Mouse (Mus musculus): ENCODE data around the gene Osbpl3. TPM values are rescaled to one million over a fixed set of nuclear protein-coding genes. Genes with fewer than 3 reads are reported as not detected.
"Not testable (repeated sequence)": the region's sequence is repeated elsewhere in the genome, so short reads cannot be mapped to it uniquely, and the experiment has no call there.

The Osbpl3 gene
- total RNA-seq, 2 experiments from 2014 or later, result 2.2 to 3.4 TPM

GRCm38 (mm10) chr6:50453651-50454050, 2.4 kb downstream of the Osbpl3 start:
- no peak for DNase-seq (ENCODE audit: low spot score)

DNA sequence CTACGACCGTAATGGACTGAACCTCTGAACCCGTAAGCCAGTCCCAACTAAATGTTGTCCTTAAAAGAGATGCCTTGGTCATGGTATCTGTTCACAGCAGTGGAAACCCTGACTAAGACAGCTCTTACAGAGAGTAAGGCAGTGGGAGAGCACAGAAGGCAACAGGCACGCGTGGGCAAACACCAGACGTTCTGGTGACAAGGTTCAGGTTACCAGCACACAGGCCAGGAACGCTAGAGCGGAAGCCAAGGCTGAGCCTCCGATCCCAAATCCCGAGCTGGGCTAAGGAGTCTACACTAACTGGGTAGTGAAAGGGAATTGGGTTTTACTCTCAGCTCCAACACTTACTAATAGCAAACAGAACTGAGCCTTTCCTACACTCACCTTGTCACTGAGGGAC, 3.8 kb downstream of the Osbpl3 start:
- DNase-seq (ENCODE audit: low spot score), result no peak

GRCm38 (mm10) chr6:50445616-50446015, 10.4 kb downstream of the Osbpl3 start:
- DNase-seq (ENCODE audit: low spot score), result no peak

DNA sequence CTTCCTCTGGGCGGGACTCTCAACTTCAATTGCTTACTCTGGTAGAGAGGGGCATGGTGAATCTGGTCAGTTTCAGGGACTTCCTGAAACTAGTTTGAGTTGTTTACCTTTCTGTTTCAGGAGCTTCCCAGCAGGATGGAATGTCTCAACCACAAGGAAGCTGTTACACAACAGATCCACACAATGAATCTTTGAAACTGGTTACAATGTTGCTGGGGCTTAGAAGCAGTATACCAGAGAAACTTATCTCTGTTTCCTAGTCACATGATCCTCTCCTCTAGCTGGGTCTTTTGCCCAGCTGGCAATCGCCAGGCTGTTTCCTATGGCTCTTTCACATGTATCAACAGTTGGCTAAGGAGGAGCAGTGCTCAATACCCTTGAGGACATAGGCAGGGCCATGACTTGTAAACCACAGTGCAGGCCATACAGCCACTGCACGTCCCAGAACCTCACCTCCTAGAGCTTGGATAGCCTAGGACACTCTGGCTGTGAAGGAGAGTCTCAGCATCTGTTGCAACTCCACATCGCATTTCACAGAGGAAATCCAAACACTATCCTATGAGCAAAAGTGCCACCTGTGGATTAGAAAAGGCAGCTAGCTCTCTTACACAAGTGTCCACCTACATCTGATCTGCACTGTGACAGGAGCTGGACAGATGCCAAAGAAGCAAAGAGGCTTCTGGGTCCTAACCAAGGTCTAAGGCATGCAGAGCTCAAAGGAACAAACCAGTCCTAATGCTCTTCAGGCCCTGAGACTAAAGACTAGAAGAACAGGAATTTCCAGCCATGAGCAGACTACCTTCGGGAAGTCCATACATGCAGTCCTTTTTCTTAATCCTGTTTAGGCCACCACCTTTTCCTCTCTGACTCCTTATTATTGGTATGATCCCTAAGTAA, 14.8 kb downstream of the Osbpl3 start:
- DNase-seq (ENCODE audit: low spot score), result no peak

GRCm38 (mm10) chr6:50440197-50440596, 15.8 kb downstream of the Osbpl3 start:
- DNase-seq (ENCODE audit: low spot score), result no peak

DNA sequence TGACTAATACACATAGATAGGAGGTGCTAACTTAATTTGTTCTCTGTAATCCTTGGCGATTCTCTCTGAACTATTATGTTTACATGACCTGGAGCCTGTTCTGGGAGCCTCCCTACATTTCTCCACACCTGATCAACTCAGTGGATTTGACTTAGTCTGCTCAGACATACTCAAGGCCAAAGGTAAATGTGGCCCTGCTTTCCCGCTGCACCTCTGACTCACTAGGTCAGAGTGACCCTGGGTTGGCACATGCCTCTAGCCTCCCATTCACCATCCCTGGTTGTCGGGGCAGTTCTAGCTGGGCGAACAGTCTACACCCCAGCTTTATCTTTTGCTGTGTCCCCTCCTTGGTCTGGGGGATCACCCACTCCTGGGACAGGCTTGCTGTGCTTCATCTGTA, 17.1 kb downstream of the Osbpl3 start:
- DNase-seq (ENCODE audit: low spot score), result not testable (repeated sequence)

GRCm38 (mm10) chr6:50437815-50438214, 18.2 kb downstream of the Osbpl3 start:
- DNase-seq (ENCODE audit: low spot score), result no peak

DNA sequence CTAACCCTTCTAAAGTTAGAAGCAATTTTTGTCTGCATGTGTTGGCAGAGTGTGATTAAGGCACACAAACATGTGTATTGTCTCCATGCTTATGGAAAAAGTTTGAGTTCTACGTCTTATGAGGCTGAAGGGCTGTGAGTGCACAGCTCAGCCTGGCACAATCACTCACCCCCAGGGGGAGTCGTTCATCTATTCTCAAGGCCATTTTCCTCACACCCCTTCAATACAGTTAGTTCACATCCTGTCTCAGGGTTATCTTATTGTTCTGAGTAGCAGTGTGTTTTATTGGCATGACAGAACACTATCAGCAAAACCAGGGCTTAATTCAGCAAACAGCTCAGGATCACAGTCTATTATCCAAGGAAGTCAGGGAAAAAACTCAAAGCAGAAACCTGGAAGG, 19.3 kb downstream of the Osbpl3 start:
- DNase-seq (ENCODE audit: low spot score), result no peak

GRCm38 (mm10) chr6:50432491-50432890, 23.5 kb downstream of the Osbpl3 start:
- no peak for DNase-seq (ENCODE audit: low spot score)

DNA sequence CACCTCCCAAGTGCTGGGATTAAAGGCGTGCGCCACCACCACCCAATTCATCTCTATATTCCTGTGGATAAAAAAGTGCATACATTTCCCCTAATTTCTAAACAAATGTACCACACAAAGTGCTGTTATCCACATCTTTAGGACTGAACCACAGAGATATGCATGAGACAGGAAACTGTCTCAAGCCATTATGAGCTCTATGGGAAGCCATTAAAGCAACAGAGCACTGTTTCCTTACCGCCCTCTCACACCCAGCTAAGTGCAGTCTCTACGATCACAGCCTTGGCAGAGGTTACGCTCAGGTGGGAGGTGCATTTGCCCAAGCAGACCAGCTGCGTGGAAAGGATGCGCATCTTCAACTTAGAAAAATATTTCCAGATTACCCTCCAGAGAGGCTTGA, 26.7 kb downstream of the Osbpl3 start:
- DNase-seq (ENCODE audit: low spot score), result no peak

- DNase-seq (ENCODE audit: low spot score), result no peak
Observed at GRCm38 (mm10) chr6:50427051-50427732, 28.8 kb downstream of the Osbpl3 start.

GRCm38 (mm10) chr6:50426571-50426970, 29.4 kb downstream of the Osbpl3 start:
- peak; percentile 4 for DNase-seq (ENCODE audit: low spot score)

GRCm38 (mm10) chr6:50424271-50424670, 31.7 kb downstream of the Osbpl3 start:
- no peak for DNase-seq (ENCODE audit: low spot score)

- no peak for DNase-seq (ENCODE audit: low spot score)
Observed at GRCm38 (mm10) chr6:50420413-50420812, 35.6 kb downstream of the Osbpl3 start.

GRCm38 (mm10) chr6:50419518-50420290, 36.3 kb downstream of the Osbpl3 start:
- no peak for DNase-seq (ENCODE audit: low spot score)

DNA sequence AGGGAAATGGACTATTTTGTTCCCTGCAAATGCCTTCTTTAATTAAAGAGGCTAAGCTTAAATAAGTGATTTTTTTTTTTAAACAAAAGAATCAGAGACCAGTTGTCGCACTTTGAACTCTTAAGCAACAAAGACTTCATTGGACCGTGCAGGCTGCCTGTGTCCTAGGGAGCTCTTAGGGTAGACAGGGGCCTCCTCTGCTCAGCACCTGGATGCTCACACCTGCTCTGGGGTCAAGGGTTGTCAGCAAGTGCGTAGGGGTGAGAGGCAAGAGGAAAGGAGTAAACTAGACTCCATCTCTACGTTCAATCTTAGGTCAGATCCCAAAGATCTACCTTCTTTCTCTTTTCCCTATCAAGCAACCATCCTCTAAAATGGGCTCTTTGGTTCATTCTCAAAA, 37.0 kb downstream of the Osbpl3 start:
- DNase-seq (ENCODE audit: low spot score), result no peak

DNA sequence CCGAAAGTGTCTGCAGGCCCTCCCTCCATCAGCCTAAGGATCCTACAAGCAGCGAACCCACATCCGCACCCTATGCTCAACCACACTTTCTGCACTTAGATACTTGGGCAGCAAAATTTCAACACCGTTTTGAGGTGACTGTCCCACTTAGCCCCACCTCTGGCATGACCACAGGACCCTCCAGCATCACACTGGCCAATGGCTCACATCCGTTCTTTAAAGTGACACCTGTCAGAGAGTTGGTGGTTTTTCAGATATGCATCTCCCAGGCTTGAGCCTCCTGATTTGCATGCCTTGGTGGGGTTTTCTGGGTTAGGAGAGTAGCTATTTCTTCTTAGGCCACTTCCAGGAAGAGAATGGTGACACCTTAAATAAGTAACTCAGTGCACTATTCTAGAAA, 39.1 kb downstream of the Osbpl3 start:
- no peak for DNase-seq (ENCODE audit: low spot score)

DNA sequence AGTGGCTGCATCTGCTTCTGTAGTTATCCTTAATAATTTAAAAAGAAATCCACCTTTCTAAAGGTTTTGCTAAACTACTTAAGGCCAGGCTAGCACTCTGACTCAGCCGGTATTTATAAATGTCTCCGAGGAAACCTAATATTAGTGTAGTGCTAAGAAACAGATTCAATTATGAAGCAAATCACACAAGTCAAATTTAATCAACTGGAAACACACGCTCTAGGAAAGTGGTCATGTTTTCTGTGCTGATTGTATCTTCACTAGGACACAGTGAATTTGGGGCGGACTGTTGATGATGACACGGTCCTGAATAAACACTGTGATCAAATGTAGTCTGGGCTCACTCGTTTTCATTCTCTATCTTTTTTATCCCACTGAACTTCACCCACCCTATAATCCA, 40.6 kb downstream of the Osbpl3 start:
- DNase-seq (ENCODE audit: low spot score), result no peak

DNA sequence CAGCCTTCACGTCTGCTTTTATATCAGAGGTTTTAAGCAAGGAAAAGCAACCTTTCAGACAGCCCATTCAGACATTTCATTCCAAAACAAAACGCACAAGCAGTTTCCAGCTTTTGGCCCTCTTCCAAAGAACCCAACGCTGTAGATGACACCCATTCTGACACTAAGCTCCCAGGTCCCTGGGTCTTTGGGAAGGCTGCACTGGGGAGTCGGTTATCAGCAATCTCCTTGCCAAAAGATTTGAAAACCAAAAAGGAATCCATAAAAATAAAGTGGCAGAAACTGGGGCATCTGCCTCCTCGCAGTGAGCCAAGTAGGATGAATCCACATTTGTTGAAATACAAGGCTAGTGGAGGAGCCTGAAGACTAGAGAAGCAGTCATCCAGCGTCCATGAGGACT, 41.5 kb downstream of the Osbpl3 start:
- DNase-seq (ENCODE audit: low spot score), result peak; percentile 9

- no peak for DNase-seq (ENCODE audit: low spot score)
Observed at GRCm38 (mm10) chr6:50413381-50413780, 42.6 kb downstream of the Osbpl3 start.

- no peak for DNase-seq (ENCODE audit: low spot score)
Observed at GRCm38 (mm10) chr6:50412174-50412573, 43.8 kb downstream of the Osbpl3 start.

- DNase-seq (ENCODE audit: low spot score), result peak; percentile 33
Observed at GRCm38 (mm10) chr6:50404698-50405097, 51.3 kb downstream of the Osbpl3 start.

Measured in gastrocnemius, adult 18-20 months (tissue).